Mouse (Mus musculus) intestine, embryonic 15.5 days (tissue): ENCODE data around the gene Wnt6. TPM values are rescaled to one million over a fixed set of nuclear protein-coding genes. Genes with fewer than 3 reads are reported as not detected.
"Not testable (repeated sequence)": the region's sequence is repeated elsewhere in the genome, so short reads cannot be mapped to it uniquely, and the experiment has no call there.

Experiments used
- ATAC-seq: fragments of 200-750 bp; cut with Nextera tagmentation; 2 replicates; pipeline ENCODE4 v1.8.0; 2017; ENCODE audit warnings: moderate TSS enrichment, moderate library complexity
- H3K27ac ChIP-seq: fragments of 300-500 bp; sonication (generic); 2 replicates; pipeline ENCODE4 v1.5.1; 2015; ENCODE audit warnings: mild to moderate bottlenecking, inconsistent platforms
- H3K27me3 ChIP-seq: fragments of 300-500 bp; sonication (generic); replicated peaks from 2 replicates; pipeline ENCODE4 v1.6.1; 2015; ENCODE audit warnings: inconsistent platforms
- H3K36me3 ChIP-seq: fragments of 300-500 bp; sonication (generic); 2 replicates; pipeline ENCODE4 v1.6.1; 2015; ENCODE audit warnings: inconsistent platforms
- H3K4me1 ChIP-seq: fragments of 300-500 bp; sonication (generic); replicated peaks from 2 replicates; pipeline ENCODE4 v1.6.1; 2015; ENCODE audit warnings: inconsistent platforms
- H3K4me2 ChIP-seq: fragments of 300-500 bp; sonication (generic); replicated peaks from 2 replicates; pipeline ENCODE4 v1.6.1; 2015; ENCODE audit warnings: mild to moderate bottlenecking, inconsistent platforms
- H3K4me3 ChIP-seq: fragments of 300-500 bp; sonication (generic); replicated peaks from 2 replicates; pipeline ENCODE4 v1.5.1; 2015; ENCODE audit warnings: inconsistent platforms
- H3K9ac ChIP-seq: fragments of 300-500 bp; sonication (generic); 2 replicates; pipeline ENCODE4 v1.6.1; 2015; ENCODE audit warnings: inconsistent platforms
- H3K9me3 ChIP-seq: fragments of 300-500 bp; sonication (generic); 2 replicates; pipeline ENCODE4 v1.6.1; 2016; ENCODE audit warnings: inconsistent platforms
- WGBS: fragments of 180-500 bp; shearing (Covaris S2); methylation state at CpG from one replicate; pipeline ENCODE4 v1.1.7; 2015; 5-methylcytosine and 5-hydroxymethylcytosine counted together
- polyA plus RNA-seq: library from polyadenylated mRNA; unstranded; fragments of >200 nt; fragmentation: Nextera tagmentation; extraction: Ambion mirVana; gene quantifications from 2 replicates; pipeline ENCODE4 v1.2.1, GENCODE M21; 2015

Gene Wnt6
- polyA plus RNA-seq, 1 experiment from 2014 or later = 0.18 TPM

- not testable (repeated sequence) for ATAC-seq, H3K4me3 ChIP-seq
- WGBS = 87% methylated on average over 6 of the region's 6 CpGs
Measured at GRCm38 (mm10) chr1:74815965-74816364, 44.3 kb downstream of the Wnt6 start.

GRCm38 (mm10) chr1:74816612-74817199 lies 45.0 kb downstream of the Wnt6 start:
- Histone ChIP-seq H3K4me2 (peak overlapping the region; percentile 70), H3K9me3 (no peaks in the 10 kb centered on the region), H3K9ac (peak overlapping the region; percentile 80), H3K36me3 (no peaks in the 10 kb centered on the region), H3K27me3 (peaks cover 3% of the 10 kb centered on the region), H3K4me1 (0 out of 2 replicates have a peak, but pooled peaks cover 5% of the 10 kb centered on the region), H3K27ac (peak overlapping the region; percentile 90), H3K4me3 (peak overlapping the region; percentile 65)
- peak; percentile 95 for ATAC-seq
- WGBS = 5% methylated on average over 38 of the region's 38 CpGs

More at GRCm38 (mm10) chr1:74815965-74816364, 44.3 kb downstream of the Wnt6 start:
- not testable (repeated sequence) for H3K27me3 ChIP-seq, H3K27ac ChIP-seq, H3K4me1 ChIP-seq, H3K9ac ChIP-seq, H3K9me3 ChIP-seq, H3K4me2 ChIP-seq, H3K36me3 ChIP-seq

- Histone ChIP-seq H3K27me3 (no peaks in the 10 kb centered on the region; the same call in 1 of the 2 replicates), H3K27ac (peak overlapping the region; percentile 90), H3K36me3 (no peaks in the 10 kb centered on the region), H3K9ac (peak overlapping the region; percentile 80), H3K9me3 (no peaks in the 10 kb centered on the region), H3K4me2 (peak overlapping the region; percentile 70), H3K4me1 (0 out of 2 replicates have a peak, but pooled peaks cover 5% of the 10 kb centered on the region), H3K4me3 (peak overlapping the region; percentile 65)
- peak; percentile 69 for ATAC-seq
- 13% methylated on average over 14 of the region's 14 CpGs for whole genome bisulfite sequencing
Measured at GRCm38 (mm10) chr1:74817219-74817618, 45.5 kb downstream of the Wnt6 start.

- 0 out of 2 replicates have a peak, but pooled peaks cover 5% of the 10 kb centered on the region for H3K4me1 ChIP-seq
- no peak overlapping the region for H3K4me3 ChIP-seq
- H3K9ac ChIP-seq = no peak overlapping the region
- H3K4me2 ChIP-seq = no peak overlapping the region
- H3K27me3 ChIP-seq = no peaks in the 10 kb centered on the region; the same call in 1 of the 2 replicates
- no peak for ATAC-seq
- no peak overlapping the region for H3K27ac ChIP-seq
- 100% methylated on average over 1 of the region's 1 CpGs for WGBS
- H3K36me3 ChIP-seq = no peaks in the 10 kb centered on the region
- no peaks in the 10 kb centered on the region for H3K9me3 ChIP-seq
Measured at GRCm38 (mm10) chr1:74818509-74818908, 46.8 kb downstream of the Wnt6 start.

GRCm38 (mm10) chr1:74823598-74823997 lies 51.9 kb downstream of the Wnt6 start:
- not testable (repeated sequence) for H3K4me1 ChIP-seq, ATAC-seq, H3K27me3 ChIP-seq, H3K4me3 ChIP-seq, H3K9ac ChIP-seq, H3K27ac ChIP-seq, H3K4me2 ChIP-seq, H3K9me3 ChIP-seq, H3K36me3 ChIP-seq
- 97% methylated on average over 4 of the region's 4 CpGs for WGBS

GRCm38 (mm10) chr1:74824518-74825302 lies 53.0 kb downstream of the Wnt6 start:
- Histone ChIP-seq H3K4me3 (no peak overlapping the region), H3K9me3 (no peaks in the 10 kb centered on the region), H3K4me1 (no peaks in the 10 kb centered on the region), H3K4me2 (no peak overlapping the region), H3K36me3 (no peaks in the 10 kb centered on the region), H3K27me3 (no peaks in the 10 kb centered on the region), H3K27ac (no peak overlapping the region), H3K9ac (no peak overlapping the region)
- ATAC-seq = no peak
- 37% methylated on average over 14 of the region's 14 CpGs for WGBS

- H3K4me1 ChIP-seq = no peaks in the 10 kb centered on the region
- 72% methylated on average over 9 of the region's 9 CpGs for WGBS
- no peak overlapping the region for H3K27ac ChIP-seq
- no peak overlapping the region for H3K4me3 ChIP-seq
- H3K4me2 ChIP-seq = no peak overlapping the region
- no peaks in the 10 kb centered on the region for H3K36me3 ChIP-seq
- no peaks in the 10 kb centered on the region for H3K9me3 ChIP-seq
- H3K9ac ChIP-seq = no peak overlapping the region
- ATAC-seq = no peak
- no peaks in the 10 kb centered on the region for H3K27me3 ChIP-seq
Measured at GRCm38 (mm10) chr1:74830061-74830460, 58.4 kb downstream of the Wnt6 start.

GRCm38 (mm10) chr1:74833255-74833654 lies 61.6 kb downstream of the Wnt6 start:
- Histone ChIP-seq H3K4me2 (no peak overlapping the region), H3K27ac (no peak overlapping the region), H3K9ac (no peak overlapping the region), H3K27me3 (no peaks in the 10 kb centered on the region), H3K36me3 (no peaks in the 10 kb centered on the region), H3K4me3 (no peak overlapping the region), H3K4me1 (no peaks in the 10 kb centered on the region), H3K9me3 (no peaks in the 10 kb centered on the region)
- WGBS = 74% methylated on average over 3 of the region's 3 CpGs
- no peak for ATAC-seq

Other genes with a start within 250 kb of the Wnt6 start
- 0.29 TPM in 1 of 2 replicates, not detected in the other for gene Plcd4, start 229.0 kb upstream of the Wnt6 start, polyA plus RNA-seq
- 22.2 and 26.0 TPM in 2 replicates for gene Usp37, start 227.6 kb upstream of the Wnt6 start, polyA plus RNA-seq
- gene Zfp142, start 183.6 kb upstream of the Wnt6 start, polyA plus RNA-seq = 4.6 and 5.4 TPM in 2 replicates
- gene Bcs1l, start 183.6 kb upstream of the Wnt6 start, polyA plus RNA-seq = 21.9 and 22.1 TPM in 2 replicates
- 28.2 and 30.2 TPM in 2 replicates for gene Rnf25, start 170.5 kb upstream of the Wnt6 start, polyA plus RNA-seq
- 4.0 and 5.3 TPM in 2 replicates for gene Stk36, start 170.4 kb upstream of the Wnt6 start, polyA plus RNA-seq
- gene Ttll4, start 110.1 kb upstream of the Wnt6 start, polyA plus RNA-seq = 10.1 and 11.0 TPM in 2 replicates
- gene Cyp27a1, start 58.3 kb upstream of the Wnt6 start, polyA plus RNA-seq = 6.0 and 6.3 TPM in 2 replicates
- 0.16 and 0.19 TPM in 2 replicates for gene Prkag3, start 22.7 kb upstream of the Wnt6 start, polyA plus RNA-seq
- gene Wnt10a, start 19.6 kb downstream of the Wnt6 start, polyA plus RNA-seq = 0.15 and 0.16 TPM in 2 replicates
- gene Cdk5r2, start 83.0 kb downstream of the Wnt6 start, polyA plus RNA-seq = 0.13 and 0.16 TPM in 2 replicates
- gene Fev, start 113.5 kb downstream of the Wnt6 start, polyA plus RNA-seq = 2.2 and 2.9 TPM in 2 replicates
- 1.7 and 3.0 TPM in 2 replicates for gene Cryba2, start 121.3 kb downstream of the Wnt6 start, polyA plus RNA-seq
- 0.08 and 0.19 TPM in 2 replicates for gene Cfap65, start 163.7 kb downstream of the Wnt6 start, polyA plus RNA-seq
- gene Ihh, start 179.8 kb downstream of the Wnt6 start, polyA plus RNA-seq = 29.1 and 30.9 TPM in 2 replicates